Mouse (Mus musculus) midbrain, embryonic 12.5 days (tissue): ENCODE results near the gene Kcnip1. TPM values are rescaled to one million over a fixed set of nuclear protein-coding genes. Genes with fewer than 3 reads are reported as not detected.

Experiments used
- ATAC-seq: fragments of 200-750 bp; cut with Nextera tagmentation; 2 replicates; pipeline ENCODE4 v1.8.0; 2017; ENCODE audit warnings: low read depth, moderate TSS enrichment, moderate library complexity; ENCODE audit not compliant: low FRiP score
- H3K27ac ChIP-seq: fragments of 300-500 bp; sonication (generic); replicated peaks from 2 replicates; pipeline ENCODE4 v1.5.1; 2016; ENCODE audit warnings: mild to moderate bottlenecking
- H3K27me3 ChIP-seq: fragments of 300-500 bp; sonication (generic); 2 replicates; pipeline ENCODE4 v1.6.1; 2016; ENCODE audit warnings: mild to moderate bottlenecking
- H3K36me3 ChIP-seq: fragments of 300-500 bp; sonication (generic); 2 replicates; pipeline ENCODE4 v1.6.1; 2016
- H3K4me1 ChIP-seq: fragments of 300-500 bp; sonication (generic); 2 replicates; pipeline ENCODE4 v1.6.1; 2016
- H3K4me2 ChIP-seq: fragments of 300-500 bp; sonication (generic); replicated peaks from 2 replicates; pipeline ENCODE4 v1.6.1; 2016; ENCODE audit warnings: mild to moderate bottlenecking, moderate library complexity
- H3K4me3 ChIP-seq: fragments of 300-500 bp; sonication (generic); 2 replicates; pipeline ENCODE4 v1.5.1; 2016; ENCODE audit warnings: mild to moderate bottlenecking
- H3K9ac ChIP-seq: fragments of 300-500 bp; sonication (generic); replicated peaks from 2 replicates; pipeline ENCODE4 v1.6.1; 2016; ENCODE audit warnings: mild to moderate bottlenecking, moderate library complexity
- H3K9me3 ChIP-seq: fragments of 300-500 bp; sonication (generic); 2 replicates; pipeline ENCODE4 v1.6.1; 2016; ENCODE audit warnings: mild to moderate bottlenecking
- WGBS: fragments of 180-500 bp; shearing (Covaris S2); methylation state at CpG from one replicate; pipeline ENCODE4 v1.1.7; 2016; 5-methylcytosine and 5-hydroxymethylcytosine counted together
- polyA plus RNA-seq: library from polyadenylated mRNA; unstranded; fragments of >200 nt; fragmentation: Nextera tagmentation; extraction: Ambion mirVana; gene quantifications from 2 replicates; pipeline ENCODE4 v1.2.1, GENCODE M21; 2016

The Kcnip1 gene
- polyA plus RNA-seq, 1 experiment from 2014 or later, result 15.5 TPM

GRCm38 (mm10) chr11:33931836-33932385 is 61.0 kb downstream of the Kcnip1 start:
- Histone ChIP-seq H3K27me3 (0 out of 2 replicates have a peak, but pooled peaks cover 6% of the 10 kb centered on the region), H3K4me1 (no peaks in the 10 kb centered on the region), H3K36me3 (no peaks in the 10 kb centered on the region), H3K4me2 (0 out of 2 replicates have a peak overlapping the region, but pooled peaks have one; percentile 1), H3K4me3 (no peak overlapping the region), H3K9me3 (no peaks in the 10 kb centered on the region), H3K9ac (no peak overlapping the region), H3K27ac (no peak overlapping the region)
- ATAC-seq, result no peak
- WGBS, result 11% methylated on average over 9 of the region's 10 CpGs

DNA sequence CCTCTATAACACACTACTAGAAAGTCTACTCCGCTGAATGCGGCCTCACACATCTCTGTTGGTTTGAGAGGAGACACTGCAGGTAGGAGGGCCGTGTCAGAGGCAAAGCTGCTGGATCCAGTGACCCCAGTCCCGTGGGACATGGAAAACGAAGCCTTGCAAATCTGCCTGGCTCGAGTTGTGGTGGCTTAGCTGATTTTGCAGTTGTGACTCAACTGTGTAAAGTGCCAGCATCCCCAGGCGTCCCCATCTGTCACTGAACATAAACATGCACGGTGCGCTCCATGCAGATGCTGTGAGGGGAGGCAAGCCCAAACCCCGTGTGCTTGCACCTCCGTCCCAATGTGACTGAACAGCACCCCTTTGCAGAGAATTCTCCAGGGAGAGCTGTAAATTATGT is 63.5 kb downstream of the Kcnip1 start:
- H3K27ac ChIP-seq, result no peak overlapping the region
- 72% methylated on average over 11 of the region's 11 CpGs for WGBS
- H3K9ac ChIP-seq, result no peak overlapping the region
- H3K9me3 ChIP-seq, result no peaks in the 10 kb centered on the region
- H3K4me2 ChIP-seq, result no peak overlapping the region
- ATAC-seq, result no peak
- H3K4me1 ChIP-seq, result 0 out of 2 replicates have a peak, but pooled peaks cover 2% of the 10 kb centered on the region
- H3K36me3 ChIP-seq, result no peaks in the 10 kb centered on the region
- no peak overlapping the region for H3K4me3 ChIP-seq
- H3K27me3 ChIP-seq, result 0 out of 2 replicates have a peak, but pooled peaks cover 10% of the 10 kb centered on the region

DNA sequence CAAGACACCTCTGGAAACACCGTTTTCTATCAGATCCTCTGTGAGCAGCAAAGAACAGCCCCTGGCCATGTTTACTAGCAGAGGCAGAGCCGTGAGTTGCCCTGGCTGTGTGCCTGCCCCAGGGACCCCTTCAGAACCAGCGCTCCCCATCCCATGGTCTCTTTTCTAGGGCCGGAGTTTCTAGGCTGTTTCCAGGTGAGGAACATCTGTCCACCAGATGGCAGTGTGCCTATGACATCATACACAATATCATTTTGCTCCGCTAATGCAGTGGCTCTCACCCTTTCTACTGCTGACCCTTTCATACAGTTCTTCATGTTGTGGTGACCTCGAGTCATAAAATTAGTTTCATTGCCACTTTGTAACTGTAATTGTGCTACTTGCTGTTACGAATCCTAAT is 64.3 kb downstream of the Kcnip1 start:
- Histone ChIP-seq H3K36me3 (no peaks in the 10 kb centered on the region), H3K9ac (no peak overlapping the region), H3K27ac (no peak overlapping the region), H3K9me3 (no peaks in the 10 kb centered on the region), H3K4me2 (no peak overlapping the region), H3K4me1 (0 out of 2 replicates have a peak, but pooled peaks cover 2% of the 10 kb centered on the region), H3K27me3 (0 out of 2 replicates have a peak, but pooled peaks cover 10% of the 10 kb centered on the region), H3K4me3 (no peak overlapping the region)
- ATAC-seq, result peak; percentile 39; the same call in 1 of the 2 replicates
- WGBS, result 51% methylated on average over 7 of the region's 7 CpGs

GRCm38 (mm10) chr11:33927836-33928235 is 65.1 kb downstream of the Kcnip1 start:
- 83% methylated on average over 4 of the region's 4 CpGs for WGBS
- no peak overlapping the region for H3K4me2 ChIP-seq
- no peaks in the 10 kb centered on the region for H3K9me3 ChIP-seq
- no peak overlapping the region for H3K4me3 ChIP-seq
- H3K27ac ChIP-seq, result no peak overlapping the region
- no peak overlapping the region for H3K9ac ChIP-seq
- no peak for ATAC-seq
- H3K36me3 ChIP-seq, result no peaks in the 10 kb centered on the region
- H3K27me3 ChIP-seq, result 0 out of 2 replicates have a peak, but pooled peaks cover 10% of the 10 kb centered on the region
- H3K4me1 ChIP-seq, result 0 out of 2 replicates have a peak, but pooled peaks cover 2% of the 10 kb centered on the region

GRCm38 (mm10) chr11:33927321-33927720 is 65.6 kb downstream of the Kcnip1 start:
- WGBS, result 57% methylated on average over 6 of the region's 6 CpGs
- ATAC-seq, result no peak
- Histone ChIP-seq H3K36me3 (no peaks in the 10 kb centered on the region), H3K9ac (no peak overlapping the region), H3K27ac (no peak overlapping the region), H3K9me3 (no peaks in the 10 kb centered on the region), H3K4me2 (no peak overlapping the region), H3K27me3 (0 out of 2 replicates have a peak, but pooled peaks cover 10% of the 10 kb centered on the region), H3K4me1 (0 out of 2 replicates have a peak, but pooled peaks cover 2% of the 10 kb centered on the region), H3K4me3 (no peak overlapping the region)

- H3K36me3 ChIP-seq, result no peaks in the 10 kb centered on the region
- H3K4me1 ChIP-seq, result 0 out of 2 replicates have a peak, but pooled peaks cover 2% of the 10 kb centered on the region
- no peak for ATAC-seq
- H3K4me3 ChIP-seq, result no peak overlapping the region
- H3K4me2 ChIP-seq, result no peak overlapping the region
- WGBS, result 75% methylated on average over 2 of the region's 2 CpGs
- H3K27ac ChIP-seq, result no peak overlapping the region
- H3K9me3 ChIP-seq, result no peaks in the 10 kb centered on the region
- H3K9ac ChIP-seq, result no peak overlapping the region
- 0 out of 2 replicates have a peak, but pooled peaks cover 10% of the 10 kb centered on the region for H3K27me3 ChIP-seq
Measured at GRCm38 (mm10) chr11:33926551-33926950, 66.4 kb downstream of the Kcnip1 start.

DNA sequence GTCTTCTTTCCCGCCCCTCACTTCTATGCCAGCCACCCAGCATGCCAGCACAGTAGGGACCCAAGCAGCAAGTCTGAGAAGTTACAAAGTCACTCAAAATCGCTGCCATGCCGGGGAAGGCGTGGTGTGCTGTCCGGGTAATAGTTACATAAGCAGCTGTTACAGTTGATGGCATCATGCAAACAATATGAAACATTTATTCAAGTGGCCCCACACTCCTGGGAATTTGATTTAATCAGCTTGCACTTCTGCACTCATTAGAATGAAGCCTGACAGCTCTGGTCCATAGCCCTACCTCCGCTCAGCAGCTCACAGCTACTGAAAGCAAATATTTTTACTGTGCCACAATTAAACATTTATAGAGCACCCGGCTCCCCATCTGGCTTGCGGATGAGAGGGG is 67.2 kb downstream of the Kcnip1 start:
- 0 out of 2 replicates have a peak, but pooled peaks cover 2% of the 10 kb centered on the region for H3K4me1 ChIP-seq
- ATAC-seq, result no peak
- H3K9me3 ChIP-seq, result no peaks in the 10 kb centered on the region
- H3K4me3 ChIP-seq, result no peak overlapping the region
- H3K27me3 ChIP-seq, result 0 out of 2 replicates have a peak, but pooled peaks cover 10% of the 10 kb centered on the region
- H3K4me2 ChIP-seq, result no peak overlapping the region
- WGBS, result 74% methylated on average over 8 of the region's 8 CpGs
- H3K9ac ChIP-seq, result no peak overlapping the region
- H3K36me3 ChIP-seq, result no peaks in the 10 kb centered on the region
- H3K27ac ChIP-seq, result no peak overlapping the region

DNA sequence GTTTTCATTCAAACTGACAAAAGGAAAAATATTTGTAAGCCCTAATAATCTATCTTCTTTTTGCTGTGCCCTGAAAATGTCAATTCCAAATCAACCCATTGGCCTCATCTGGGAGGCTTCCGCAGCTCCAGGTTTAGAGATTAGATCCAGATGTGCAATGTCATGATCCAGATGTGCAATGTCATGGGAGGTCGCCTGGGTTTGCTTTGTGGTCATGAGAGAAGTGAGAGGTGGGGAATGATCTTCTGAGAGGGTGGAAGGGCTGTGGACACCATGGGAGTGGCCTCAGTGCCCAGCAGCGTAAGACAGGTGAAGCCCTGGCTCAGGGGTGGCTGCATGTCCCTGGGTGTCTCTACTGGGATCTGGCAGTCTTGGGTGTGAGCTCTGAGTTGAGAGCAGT is 69.9 kb downstream of the Kcnip1 start:
- Histone ChIP-seq H3K9me3 (no peaks in the 10 kb centered on the region), H3K4me3 (no peak overlapping the region), H3K4me1 (0 out of 2 replicates have a peak, but pooled peaks cover 2% of the 10 kb centered on the region), H3K9ac (no peak overlapping the region), H3K4me2 (no peak overlapping the region), H3K36me3 (no peaks in the 10 kb centered on the region), H3K27me3 (0 out of 2 replicates have a peak, but pooled peaks cover 10% of the 10 kb centered on the region), H3K27ac (no peak overlapping the region)
- 74% methylated on average over 3 of the region's 3 CpGs for WGBS
- no peak for ATAC-seq

DNA sequence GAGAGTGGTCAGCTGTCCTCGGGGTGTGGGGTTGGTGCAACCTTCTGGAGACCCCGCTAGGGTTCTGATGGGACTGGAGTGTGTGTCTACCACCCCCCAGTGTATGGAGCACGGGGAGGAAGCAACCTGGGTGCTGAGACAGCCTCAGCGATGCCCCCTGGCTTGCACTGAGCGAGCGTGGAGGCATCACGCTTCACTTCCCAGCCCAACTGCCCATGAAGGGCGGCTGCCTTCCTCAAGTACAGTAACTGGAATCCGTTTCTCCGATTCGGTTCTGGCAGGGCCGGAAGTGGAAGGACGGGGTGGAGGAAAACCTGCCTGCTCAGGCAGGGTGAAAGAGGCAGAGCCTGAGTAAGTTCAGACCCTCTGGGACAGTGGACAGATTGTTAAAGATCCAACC is 71.5 kb downstream of the Kcnip1 start:
- H3K4me1 ChIP-seq, result 0 out of 2 replicates have a peak, but pooled peaks cover 2% of the 10 kb centered on the region
- no peak for ATAC-seq
- no peak overlapping the region for H3K4me3 ChIP-seq
- no peaks in the 10 kb centered on the region for H3K9me3 ChIP-seq
- no peak overlapping the region for H3K9ac ChIP-seq
- 72% methylated on average over 13 of the region's 13 CpGs for WGBS
- H3K36me3 ChIP-seq, result no peaks in the 10 kb centered on the region
- H3K27ac ChIP-seq, result no peak overlapping the region
- H3K27me3 ChIP-seq, result 0 out of 2 replicates have a peak, but pooled peaks cover 4% of the 10 kb centered on the region
- H3K4me2 ChIP-seq, result no peak overlapping the region

- Histone ChIP-seq H3K4me2 (no peak overlapping the region), H3K27me3 (peaks cover 1% of the 10 kb centered on the region; the same call in 1 of the 2 replicates)
- WGBS, result 80% methylated on average over 7 of the region's 7 CpGs
Measured at GRCm38 (mm10) chr11:33919826-33920225, 73.1 kb downstream of the Kcnip1 start.

DNA sequence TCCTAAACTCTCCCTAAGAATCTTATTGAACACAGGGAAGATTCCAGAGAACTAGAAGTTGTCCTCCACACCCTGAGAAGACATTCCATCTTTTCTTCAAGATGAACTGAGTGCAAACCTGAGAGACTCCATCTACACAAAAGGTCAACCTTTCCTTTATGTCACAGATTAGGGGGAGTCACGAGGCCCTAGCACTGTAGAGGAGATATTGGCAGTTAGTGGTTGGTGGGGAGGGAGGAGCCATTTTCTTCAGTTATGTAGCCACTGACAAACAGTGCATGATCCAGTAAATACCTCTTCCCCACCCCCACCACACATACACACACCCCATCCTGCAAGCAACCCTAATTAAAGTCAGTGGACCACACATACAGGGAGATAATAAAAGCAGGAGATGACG is 74.5 kb downstream of the Kcnip1 start:
- Histone ChIP-seq H3K4me3 (no peak overlapping the region), H3K9me3 (no peaks in the 10 kb centered on the region), H3K9ac (no peak overlapping the region), H3K4me1 (no peaks in the 10 kb centered on the region), H3K27me3 (peaks cover 4% of the 10 kb centered on the region; the same call in 1 of the 2 replicates), H3K36me3 (no peaks in the 10 kb centered on the region), H3K4me2 (no peak overlapping the region), H3K27ac (no peak overlapping the region)
- WGBS, result 40% methylated on average over 2 of the region's 2 CpGs
- no peak for ATAC-seq

More at GRCm38 (mm10) chr11:33919826-33920225, 73.1 kb downstream of the Kcnip1 start:
- H3K4me1 ChIP-seq, result no peaks in the 10 kb centered on the region
- H3K27ac ChIP-seq, result no peak overlapping the region
- no peaks in the 10 kb centered on the region for H3K9me3 ChIP-seq
- no peak overlapping the region for H3K4me3 ChIP-seq
- no peak overlapping the region for H3K9ac ChIP-seq
- ATAC-seq, result no peak
- H3K36me3 ChIP-seq, result no peaks in the 10 kb centered on the region

DNA sequence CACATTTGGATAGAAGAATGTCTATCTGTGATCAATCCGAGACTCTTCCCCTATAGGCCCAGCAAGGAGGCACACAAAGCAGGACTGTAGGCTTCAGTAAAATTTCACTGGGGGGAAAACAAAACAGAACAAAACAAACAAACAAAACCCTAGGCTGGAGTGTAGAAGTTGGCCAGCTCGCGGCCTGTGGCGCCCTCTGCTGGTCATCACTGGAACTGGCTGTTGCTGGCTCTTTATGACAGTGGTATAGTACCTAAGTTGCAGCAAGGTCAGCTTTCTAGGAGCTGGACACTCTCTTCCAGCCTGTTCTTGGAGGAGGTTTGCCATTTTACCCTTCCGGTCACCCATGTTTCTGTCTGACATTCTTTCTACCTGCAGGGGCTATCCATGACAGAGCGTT is 75.4 kb downstream of the Kcnip1 start:
- H3K27ac ChIP-seq, result no peak overlapping the region
- H3K4me1 ChIP-seq, result 0 out of 2 replicates have a peak, but pooled peaks cover under 1% of the 10 kb centered on the region
- no peaks in the 10 kb centered on the region for H3K36me3 ChIP-seq
- H3K9ac ChIP-seq, result no peak overlapping the region
- H3K27me3 ChIP-seq, result peaks cover 4% of the 10 kb centered on the region; the same call in 1 of the 2 replicates
- no peak overlapping the region for H3K4me3 ChIP-seq
- peak; percentile 47; the same call in 1 of the 2 replicates for ATAC-seq
- 25% methylated on average over 6 of the region's 6 CpGs for WGBS
- no peaks in the 10 kb centered on the region for H3K9me3 ChIP-seq
- H3K4me2 ChIP-seq, result no peak overlapping the region
